Mouse (Mus musculus): ENCODE measurements around the gene Spns3. TPM values are rescaled to one million over a fixed set of nuclear protein-coding genes. Genes with fewer than 3 reads are reported as not detected.

Spns3 gene
- total and polyA plus RNA-seq, 2 experiments = under 0.01 to 0.06 TPM

DNA sequence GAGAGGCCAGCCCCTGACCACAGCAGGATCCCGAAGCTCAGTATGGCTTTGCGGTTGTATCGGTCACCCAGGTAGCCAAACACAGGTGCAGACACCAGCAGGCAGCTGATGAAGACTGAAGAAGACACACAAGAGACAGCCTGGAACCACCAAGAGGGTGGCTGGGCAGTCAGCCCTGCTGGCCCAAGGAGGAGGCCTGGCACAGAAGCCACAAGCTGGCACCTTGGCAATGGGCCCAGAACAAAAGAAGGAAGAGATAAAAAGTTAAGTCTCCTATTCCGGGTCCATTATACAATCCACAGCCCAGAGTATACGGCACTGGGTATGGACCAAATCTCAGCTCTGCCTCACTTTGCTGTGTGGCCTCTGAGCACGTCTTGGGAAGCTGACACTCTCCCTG lies 9.9 kb downstream of the Spns3 start:
- WGBS = 84% methylated on average over 6 of the region's 6 CpGs

DNA sequence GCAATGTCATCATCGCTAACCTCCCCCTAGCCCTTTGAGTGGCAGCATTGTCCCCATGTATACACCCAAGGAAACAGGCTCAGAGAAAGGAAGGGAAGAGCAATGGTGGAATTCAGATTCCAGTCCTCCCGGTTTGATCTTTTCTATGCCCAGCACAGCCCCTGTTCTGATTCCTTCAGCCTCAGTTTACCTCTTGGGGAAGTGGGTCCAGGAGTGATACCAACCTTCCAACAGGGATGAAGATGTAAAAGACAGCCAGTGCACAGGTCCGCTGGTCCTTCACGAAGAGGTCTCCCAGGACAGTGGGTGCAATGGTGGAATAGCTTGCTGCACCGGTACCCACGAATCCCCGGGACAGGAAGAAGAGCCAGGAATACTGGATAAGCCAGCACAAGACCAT lies 11.5 kb downstream of the Spns3 start:
- TF ChIP-seq CTCF (IDR thresholded peaks at IDR 0.05; ENCODE audit: low read depth, low read length) (no peak), POLR2A (IDR thresholded peaks at IDR 0.05; ENCODE audit: extremely low read depth, insufficient read depth, low read length) (no peak)
- H3K79me2 ChIP-seq (ENCODE audit: control insufficient read depth, insufficient read depth, low read length) = no peaks in the 10 kb centered on the region
- no peak overlapping the region for H3K4me3 ChIP-seq (ENCODE audit: insufficient read depth, low read depth, low read length)
- no peak for DNase-seq (ENCODE audit: extremely low read depth, low read depth, low spot score)
- no peak overlapping the region for H3K27ac ChIP-seq (replicated peaks; ENCODE audit: insufficient read depth, low read depth, low read length)
- H3K4me1 ChIP-seq (ENCODE audit: control insufficient read depth, insufficient read depth, low read length) = no peaks in the 10 kb centered on the region
- no peaks in the 10 kb centered on the region for H3K27me3 ChIP-seq (ENCODE audit: control insufficient read depth, insufficient read depth, low read length)
- 97% methylated on average over 7 of the region's 7 CpGs for WGBS
- H3K9ac ChIP-seq (ENCODE audit: low read depth, low read length) = no peak overlapping the region
- H3K36me3 ChIP-seq (ENCODE audit: control insufficient read depth, insufficient read depth, low read length) = no peaks in the 10 kb centered on the region

More for the DNA sequence above, 9.9 kb downstream of the Spns3 start:
- no peaks in the 10 kb centered on the region for H3K36me3 ChIP-seq (ENCODE audit: control insufficient read depth, insufficient read depth, low read length)
- H3K27me3 ChIP-seq (ENCODE audit: control insufficient read depth, insufficient read depth, low read length) = no peaks in the 10 kb centered on the region
- H3K27ac ChIP-seq (replicated peaks; ENCODE audit: insufficient read depth, low read depth, low read length) = no peak overlapping the region
- H3K9ac ChIP-seq (ENCODE audit: low read depth, low read length) = no peak overlapping the region
- no peak for DNase-seq (ENCODE audit: extremely low read depth, low read depth, low spot score)
- no peak overlapping the region for H3K4me3 ChIP-seq (ENCODE audit: insufficient read depth, low read depth, low read length)
- no peaks in the 10 kb centered on the region for H3K79me2 ChIP-seq (ENCODE audit: control insufficient read depth, insufficient read depth, low read length)
- H3K4me1 ChIP-seq (ENCODE audit: control insufficient read depth, insufficient read depth, low read length) = no peaks in the 10 kb centered on the region
- TF ChIP-seq POLR2A (IDR thresholded peaks at IDR 0.05; ENCODE audit: extremely low read depth, insufficient read depth, low read length) (no peak), CTCF (IDR thresholded peaks at IDR 0.05; ENCODE audit: low read depth, low read length) (no peak)

DNA sequence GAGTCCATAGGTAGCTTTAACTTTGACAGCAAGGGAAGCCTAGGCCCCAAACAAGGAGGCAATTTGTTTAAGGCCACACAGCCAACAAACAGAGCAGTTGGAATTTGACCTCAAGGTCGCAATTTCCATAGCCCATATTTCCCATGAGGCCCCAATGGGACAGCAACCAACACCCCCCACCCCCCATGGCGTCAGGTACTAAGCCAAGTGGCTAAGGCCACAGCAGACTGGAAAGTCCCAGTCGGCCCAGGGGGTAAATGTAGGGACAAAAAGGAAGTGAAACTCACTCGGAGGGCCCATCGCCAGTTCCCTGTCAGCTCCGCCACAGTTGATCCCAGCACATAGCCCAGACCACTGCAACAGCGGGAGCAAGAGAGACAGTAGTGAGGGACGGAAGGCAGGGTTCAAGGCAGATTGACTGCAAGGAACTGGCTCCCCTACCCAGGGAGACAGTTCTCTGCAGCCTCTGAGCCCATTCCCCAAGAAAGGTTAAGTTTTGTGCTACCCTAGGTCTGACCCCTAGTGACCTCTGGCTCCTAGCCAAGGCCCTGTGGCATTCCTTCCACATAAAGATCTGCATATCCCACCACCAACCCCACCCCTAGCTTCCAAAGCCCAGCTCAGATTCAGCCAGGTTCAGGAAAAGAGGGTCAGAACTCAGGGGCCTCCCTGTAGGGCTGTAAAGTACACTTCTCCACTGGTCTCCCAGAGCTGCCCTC lies 12.1 kb downstream of the Spns3 start:
- H3K27me3 ChIP-seq (ENCODE audit: control insufficient read depth, insufficient read depth, low read length) = no peaks in the 10 kb centered on the region
- H3K9ac ChIP-seq (ENCODE audit: low read depth, low read length) = no peak overlapping the region
- H3K4me3 ChIP-seq (ENCODE audit: insufficient read depth, low read depth, low read length) = no peak overlapping the region
- no peaks in the 10 kb centered on the region for H3K79me2 ChIP-seq (ENCODE audit: control insufficient read depth, insufficient read depth, low read length)
- no peak overlapping the region for H3K27ac ChIP-seq (replicated peaks; ENCODE audit: insufficient read depth, low read depth, low read length)
- TF ChIP-seq CTCF (IDR thresholded peaks at IDR 0.05; ENCODE audit: low read depth, low read length) = no peak
- TF ChIP-seq POLR2A (IDR thresholded peaks at IDR 0.05; ENCODE audit: extremely low read depth, insufficient read depth, low read length) = no peak
- peak; percentile 54 for DNase-seq (ENCODE audit: extremely low read depth, low read depth, low spot score)
- no peaks in the 10 kb centered on the region for H3K36me3 ChIP-seq (ENCODE audit: control insufficient read depth, insufficient read depth, low read length)
- H3K4me1 ChIP-seq (ENCODE audit: control insufficient read depth, insufficient read depth, low read length) = no peaks in the 10 kb centered on the region
- 50% methylated on average over 8 of the region's 8 CpGs for WGBS

DNA sequence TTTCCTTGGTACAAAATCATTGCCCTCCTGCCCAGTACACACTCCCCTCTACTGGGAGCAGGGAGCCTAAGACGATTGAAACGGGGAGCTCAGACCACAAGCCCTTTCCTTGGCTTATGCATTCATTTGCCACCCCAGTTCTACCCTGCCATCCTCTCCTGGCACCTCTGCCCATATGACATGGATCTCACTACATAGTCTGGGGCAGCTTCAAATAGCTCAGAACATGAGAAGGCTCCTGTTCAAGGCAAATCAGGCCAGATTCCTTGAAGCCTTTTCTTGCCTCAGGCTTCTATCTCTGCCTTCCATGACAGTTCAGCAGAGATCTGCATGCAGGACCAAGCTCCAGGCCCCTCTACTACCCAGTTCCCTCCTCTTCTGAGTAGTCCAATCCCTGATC lies 12.8 kb downstream of the Spns3 start:
- no peak for DNase-seq (ENCODE audit: extremely low read depth, low read depth, low spot score)
- Histone ChIP-seq H3K27me3 (ENCODE audit: control insufficient read depth, insufficient read depth, low read length) (no peaks in the 10 kb centered on the region), H3K36me3 (ENCODE audit: control insufficient read depth, insufficient read depth, low read length) (no peaks in the 10 kb centered on the region), H3K4me1 (ENCODE audit: control insufficient read depth, insufficient read depth, low read length) (no peaks in the 10 kb centered on the region), H3K4me3 (ENCODE audit: insufficient read depth, low read depth, low read length) (no peak overlapping the region), H3K79me2 (ENCODE audit: control insufficient read depth, insufficient read depth, low read length) (no peaks in the 10 kb centered on the region), H3K27ac (replicated peaks; ENCODE audit: insufficient read depth, low read depth, low read length) (no peak overlapping the region), H3K9ac (ENCODE audit: low read depth, low read length) (no peak overlapping the region)
- TF ChIP-seq CTCF (IDR thresholded peaks at IDR 0.05; ENCODE audit: low read depth, low read length) = no peak
- no peak for TF ChIP-seq POLR2A (IDR thresholded peaks at IDR 0.05; ENCODE audit: extremely low read depth, insufficient read depth, low read length)
- WGBS = 97% methylated on average over 2 of the region's 2 CpGs

DNA sequence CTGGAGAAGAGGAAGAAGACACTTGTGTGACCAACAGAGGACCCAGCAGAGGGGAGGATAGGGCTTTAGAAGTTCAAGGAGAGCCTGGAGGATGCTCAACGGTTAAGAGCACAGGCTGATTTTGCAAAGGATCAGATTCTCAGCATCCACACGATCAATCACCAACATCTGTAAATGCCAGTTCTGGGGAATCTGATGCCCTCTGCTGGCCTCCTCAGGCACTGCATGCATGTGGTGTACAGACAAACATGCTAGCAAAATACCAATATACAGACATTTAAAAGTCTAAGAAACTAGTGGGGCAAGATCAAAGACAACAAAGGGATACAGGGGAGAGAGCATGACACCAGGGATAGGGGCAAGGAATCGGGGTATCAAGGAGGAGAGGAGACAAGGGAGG lies 14.8 kb downstream of the Spns3 start:
- DNase-seq (ENCODE audit: extremely low read depth, low read depth, low spot score) = no peak
- no peaks in the 10 kb centered on the region for H3K27me3 ChIP-seq (ENCODE audit: control insufficient read depth, insufficient read depth, low read length)
- H3K9ac ChIP-seq (ENCODE audit: low read depth, low read length) = no peak overlapping the region
- H3K27ac ChIP-seq (replicated peaks; ENCODE audit: insufficient read depth, low read depth, low read length) = no peak overlapping the region
- 90% methylated on average over 3 of the region's 3 CpGs for WGBS
- no peak overlapping the region for H3K4me3 ChIP-seq (ENCODE audit: insufficient read depth, low read depth, low read length)
- H3K36me3 ChIP-seq (ENCODE audit: control insufficient read depth, insufficient read depth, low read length) = no peaks in the 10 kb centered on the region
- TF ChIP-seq POLR2A (IDR thresholded peaks at IDR 0.05; ENCODE audit: extremely low read depth, insufficient read depth, low read length) (no peak), CTCF (IDR thresholded peaks at IDR 0.05; ENCODE audit: low read depth, low read length) (peak; percentile 59; the same call in 1 of the 2 replicates)
- no peaks in the 10 kb centered on the region for H3K4me1 ChIP-seq (ENCODE audit: control insufficient read depth, insufficient read depth, low read length)
- H3K79me2 ChIP-seq (ENCODE audit: control insufficient read depth, insufficient read depth, low read length) = no peaks in the 10 kb centered on the region

DNA sequence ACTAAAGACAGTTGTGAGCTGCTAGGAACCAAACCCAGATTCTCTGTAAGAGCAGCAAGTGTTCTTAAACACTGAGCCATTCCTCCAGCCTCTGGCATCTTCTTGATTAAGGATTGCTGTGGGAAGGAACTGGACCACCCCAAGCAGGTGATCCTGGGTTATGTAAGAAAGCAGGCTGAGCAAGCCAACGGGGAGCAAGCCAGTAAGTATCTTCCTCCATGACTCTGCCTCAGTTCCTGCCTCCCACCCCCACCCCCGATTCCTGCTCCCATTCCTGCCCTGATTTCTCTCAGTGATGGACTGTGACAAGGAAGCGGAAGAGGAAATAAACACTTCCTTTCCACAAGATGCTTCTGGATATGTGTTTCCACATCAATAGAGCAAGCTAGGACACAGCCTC lies 17.4 kb downstream of the Spns3 start:
- Histone ChIP-seq H3K36me3 (ENCODE audit: control insufficient read depth, insufficient read depth, low read length) (no peaks in the 10 kb centered on the region), H3K27me3 (ENCODE audit: control insufficient read depth, insufficient read depth, low read length) (no peaks in the 10 kb centered on the region), H3K9ac (ENCODE audit: low read depth, low read length) (no peak overlapping the region), H3K27ac (replicated peaks; ENCODE audit: insufficient read depth, low read depth, low read length) (no peak overlapping the region), H3K4me3 (ENCODE audit: insufficient read depth, low read depth, low read length) (no peak overlapping the region), H3K4me1 (ENCODE audit: control insufficient read depth, insufficient read depth, low read length) (no peaks in the 10 kb centered on the region), H3K79me2 (ENCODE audit: control insufficient read depth, insufficient read depth, low read length) (no peaks in the 10 kb centered on the region)
- 86% methylated on average over 3 of the region's 3 CpGs for WGBS
- TF ChIP-seq CTCF (IDR thresholded peaks at IDR 0.05; ENCODE audit: low read depth, low read length) = no peak
- no peak for TF ChIP-seq POLR2A (IDR thresholded peaks at IDR 0.05; ENCODE audit: extremely low read depth, insufficient read depth, low read length)
- DNase-seq (ENCODE audit: extremely low read depth, low read depth, low spot score) = no peak
